8 mouse cellular contexts compared by ENCODE assay signal in genomic region chr5:119682646-119683515, GRCm38 (mm10). TPM values are rescaled to one million over a fixed set of nuclear protein-coding genes. Genes with fewer than 3 reads are reported as not detected.
DNase-seq lines count a peak whose midpoint lies in the region; ATAC-seq lines count a peak whose summit lies in the region.

No protein-coding gene starts in this region.

- H3K4me1 ChIP-seq in kidney, embryonic 15.5 days: peaks cover 61% of the 10 kb centered on the region
- peaks cover 26% of the 10 kb centered on the region for H3K4me1 ChIP-seq in lung, embryonic 16.5 days (replicated peaks; ENCODE audit: control insufficient read depth, insufficient read depth, low read length)

- peak overlapping the region; percentile 39 for H3K4me3 ChIP-seq in kidney, embryonic 15.5 days (replicated peaks)
- H3K4me3 ChIP-seq in lung, embryonic 16.5 days (ENCODE audit: low read length): peak overlapping the region; percentile 44

- peak overlapping the region; percentile 78 for H3K27ac ChIP-seq in kidney, embryonic 15.5 days
- H3K27ac ChIP-seq in lung, embryonic 16.5 days (ENCODE audit: low read length): peak overlapping the region; percentile 53

- peak overlapping the region; percentile 52 for H3K4me2 ChIP-seq in kidney, embryonic 15.5 days
- peak overlapping the region; percentile 61 for H3K4me2 ChIP-seq in lung, embryonic 16.5 days (ENCODE audit: low read depth, low read length)

- peak overlapping the region; percentile 2; the same call in 1 of the 2 replicates for H3K9ac ChIP-seq in kidney, embryonic 15.5 days
- peak overlapping the region; percentile 49 for H3K9ac ChIP-seq in lung, embryonic 16.5 days (ENCODE audit: low read length)

- H3K27me3 ChIP-seq in kidney, embryonic 15.5 days: peaks cover 96% of the 10 kb centered on the region
- peaks cover 23% of the 10 kb centered on the region for H3K27me3 ChIP-seq in lung, embryonic 16.5 days (ENCODE audit: control insufficient read depth, insufficient read depth, low read depth, low read length)

- ATAC-seq in kidney, embryonic 15.5 days (replicated peaks; ENCODE audit: low FRiP score): no peak
- peak; percentile 22; the same call in 1 of the 2 replicates for ATAC-seq in lung, embryonic 16.5 days (ENCODE audit: low read depth)

- no peak for DNase-seq in kidney, adult 8-10 months
- DNase-seq in adrenal gland, postnatal 10 days: peak; percentile 76
- DNase-seq in heart, postnatal 4 days: peak; percentile 34
- DNase-seq in layer of hippocampus, postnatal 10 days (ENCODE audit: low spot score in 2 of 2): no peak
- DNase-seq in cerebellum, adult 8-10 months: no peak
- DNase-seq in left cerebral cortex, postnatal 25 days (ENCODE audit: low spot score in 2 of 2): no peak

- 16% methylated on average over 40 of the region's 40 CpGs for WGBS in kidney, embryonic 15.5 days
- 8% methylated on average over 40 of the region's 40 CpGs for WGBS in lung, embryonic 16.5 days

- peaks cover 14% of the 10 kb centered on the region; the same call in 1 of the 2 replicates for H3K36me3 ChIP-seq in kidney, embryonic 15.5 days
- peaks cover 3% of the 10 kb centered on the region; the same call in 1 of the 2 replicates for H3K36me3 ChIP-seq in lung, embryonic 16.5 days (ENCODE audit: control insufficient read depth, insufficient read depth, low read length)

- no peaks in the 10 kb centered on the region for H3K9me3 ChIP-seq in kidney, embryonic 15.5 days (replicated peaks)
- H3K9me3 ChIP-seq in lung, embryonic 16.5 days (ENCODE audit: control insufficient read depth, low read length): no peaks in the 10 kb centered on the region

- intact Hi-C loops in left cerebral cortex, postnatal 25 days (cut with DNase I): loop anchor here (10.0 kb wide), 1 partner anchor 1508 kb away; no protein-coding TSS in a partner anchor

RNA-seq across cellular contexts. Expression of gene Tbx3, which starts 12.4 kb away (rescaled TPM):
- 51.1 and 54.4 TPM in 2 replicates for polyA plus RNA-seq in kidney, embryonic 15.5 days (2015; fragmentation: Nextera tagmentation; extraction: Ambion mirVana)
- 100 to 1,000 TPM; 136 to 142 TPM for total RNA-seq in adrenal gland, postnatal 10 days (2021)
- 10 to 100 TPM; 14.4 to 15.8 TPM for total RNA-seq in heart, postnatal 4 days (2021)
- polyA plus RNA-seq in lung, embryonic 16.5 days (2015; fragmentation: Nextera tagmentation; extraction: Ambion mirVana): 53.4 and 65.3 TPM in 2 replicates
- 1 to 10 TPM; 3.0 to 3.6 TPM for total RNA-seq in layer of hippocampus, postnatal 10 days (2021)
- 1 to 10 TPM; 2.4 to 3.2 TPM for total RNA-seq in left cerebral cortex, postnatal 25 days (2021)

Comparison
In these comparisons a context has a peak if more than half of its experiments do, and no peak if none do; other contexts are left out.
1. DNase-seq: peak in adrenal gland, postnatal 10 days (single experiment) and heart, postnatal 4 days (single experiment); none in kidney, adult 8-10 months (0 of 2), layer of hippocampus, postnatal 10 days (0 of 2), cerebellum, adult 8-10 months (single experiment) and left cerebral cortex, postnatal 25 days (0 of 2).
2. RNA of gene Tbx3, which starts 12.4 kb away (total RNA-seq): 136 to 142 TPM in adrenal gland, postnatal 10 days; 14.4 to 15.8 TPM in heart, postnatal 4 days, 3.0 to 3.6 TPM in layer of hippocampus, postnatal 10 days and 2.4 to 3.2 TPM in left cerebral cortex, postnatal 25 days; every median in the first group is over 4 times any median in the second.